Mouse (Mus musculus) spleen, adult 10 weeks (tissue): Measurements from ENCODE around the gene Cfap36. TPM values are rescaled to one million over a fixed set of nuclear protein-coding genes. Genes with fewer than 3 reads are reported as not detected.

ENCODE experiments used
- polyA plus RNA-seq: library from polyadenylated mRNA; stranded (reverse); fragments of 350-450 nt; fragmentation: Illumina TruSeq; extraction: RNeasy Lipid Tissue Mini Kit (QIAGEN cat#74804); gene quantifications from one replicate; pipeline ENCODE4 v1.2.3, GENCODE M21; 2015; ENCODE audit warnings: low replicate concordance; ENCODE audit not compliant: insufficient read depth

The Cfap36 gene
- 28.8 TPM for polyA plus RNA-seq

GRCm38 (mm10) chr11:29246883-29247650 is at the start of gene Cfap36:
TSS of gene Cfap36 (minus strand) at chr11:29247409.

GRCm38 (mm10) chr11:29172563-29173124 is 74.6 kb downstream of the Cfap36 start, which contains the start of gene Ppp4r3b:
TSS of gene Ppp4r3b (plus strand) at chr11:29172890.

Other genes starting within 250 kb of the Cfap36 start
- gene Pnpt1, start 116.7 kb downstream of the Cfap36 start, polyA plus RNA-seq = 49.2 TPM
- 119 TPM for gene Ppp4r3b, start 74.5 kb downstream of the Cfap36 start, polyA plus RNA-seq
- gene Ccdc88a, start 126.2 kb upstream of the Cfap36 start, polyA plus RNA-seq = 22.0 TPM